Mouse (Mus musculus) forebrain, postnatal 0 days (tissue): Measurements from ENCODE around the gene Mcoln1. TPM values are rescaled to one million over a fixed set of nuclear protein-coding genes. Genes with fewer than 3 reads are reported as not detected.

ENCODE experiments used
- ATAC-seq: fragments of 200-750 bp; cut with Nextera tagmentation; 2 replicates; pipeline ENCODE4 v1.8.0; 2017; ENCODE audit warnings: mild to moderate bottlenecking, moderate library complexity
- DNase-seq: peaks from one replicate; pipeline ENCODE4 v3.0.0-alpha.2; 2015
- H3K27ac ChIP-seq: fragments of 300-500 bp; sonication (generic); 2 replicates; pipeline ENCODE4 v1.5.1; 2014; ENCODE audit warnings: low read depth, mild to moderate bottlenecking, antibody characterized with exemption, low read length, moderate library complexity, mixed read lengths
- H3K27me3 ChIP-seq: fragments of 300-500 bp; sonication (generic); 2 replicates; pipeline ENCODE4 v1.6.1; 2014; ENCODE audit warnings: mild to moderate bottlenecking, low read length, mixed read lengths; ENCODE audit not compliant: insufficient read depth
- H3K36me3 ChIP-seq: fragments of 300-500 bp; sonication (generic); 2 replicates; pipeline ENCODE4 v1.6.1; 2014; ENCODE audit warnings: mild to moderate bottlenecking, moderate library complexity; ENCODE audit not compliant: insufficient read depth
- H3K4me1 ChIP-seq: fragments of 300-500 bp; sonication (generic); 2 replicates; pipeline ENCODE4 v1.6.1; 2014; ENCODE audit warnings: antibody characterized with exemption; ENCODE audit not compliant: insufficient read depth
- H3K4me2 ChIP-seq: fragments of 300-500 bp; sonication (generic); 2 replicates; pipeline ENCODE4 v1.6.1; 2014; ENCODE audit warnings: low read depth, mild to moderate bottlenecking, moderate library complexity
- H3K4me3 ChIP-seq: fragments of 300-500 bp; sonication (generic); 2 replicates; pipeline ENCODE4 v1.5.1; 2014; ENCODE audit warnings: low read depth, low read length, mixed read lengths
- H3K9ac ChIP-seq: fragments of 300-500 bp; sonication (generic); 2 replicates; pipeline ENCODE4 v1.6.1; 2014; ENCODE audit warnings: mild to moderate bottlenecking
- H3K9me3 ChIP-seq: fragments of 300-500 bp; sonication (generic); 2 replicates; pipeline ENCODE4 v1.6.1; 2016; ENCODE audit warnings: low read length
- CTCF ChIP-seq: sonication (generic); IDR thresholded peaks from 2 replicates; pipeline ENCODE4 v1.5.1; 2016; ENCODE audit warnings: antibody characterized with exemption, control low read depth, low read depth
- WGBS: fragments of 180-500 bp; shearing (Covaris S2); extraction: QIAGEN DNeasy Blood & Tissue Kit; methylation state at CpG from one replicate; pipeline ENCODE4 v1.1.7; 2014; 5-methylcytosine and 5-hydroxymethylcytosine counted together
- polyA plus RNA-seq: library from polyadenylated mRNA; unstranded; fragments of >200 nt; fragmentation: Nextera tagmentation; extraction: Ambion mirVana; gene quantifications from 2 replicates; pipeline ENCODE4 v1.2.1, GENCODE M21; 2015
- total RNA-seq: library from RNA; depleted of rRNA; stranded (reverse); fragments of >200 nt; gene quantifications from 2 replicates; pipeline ENCODE4 v1.2.3, GENCODE M21; 2014; rRNA removed

Mcoln1 gene
- total RNA-seq (63.5 and 77.6 TPM in 2 replicates), polyA plus RNA-seq (69.8 and 80.5 TPM in 2 replicates)

DNA sequence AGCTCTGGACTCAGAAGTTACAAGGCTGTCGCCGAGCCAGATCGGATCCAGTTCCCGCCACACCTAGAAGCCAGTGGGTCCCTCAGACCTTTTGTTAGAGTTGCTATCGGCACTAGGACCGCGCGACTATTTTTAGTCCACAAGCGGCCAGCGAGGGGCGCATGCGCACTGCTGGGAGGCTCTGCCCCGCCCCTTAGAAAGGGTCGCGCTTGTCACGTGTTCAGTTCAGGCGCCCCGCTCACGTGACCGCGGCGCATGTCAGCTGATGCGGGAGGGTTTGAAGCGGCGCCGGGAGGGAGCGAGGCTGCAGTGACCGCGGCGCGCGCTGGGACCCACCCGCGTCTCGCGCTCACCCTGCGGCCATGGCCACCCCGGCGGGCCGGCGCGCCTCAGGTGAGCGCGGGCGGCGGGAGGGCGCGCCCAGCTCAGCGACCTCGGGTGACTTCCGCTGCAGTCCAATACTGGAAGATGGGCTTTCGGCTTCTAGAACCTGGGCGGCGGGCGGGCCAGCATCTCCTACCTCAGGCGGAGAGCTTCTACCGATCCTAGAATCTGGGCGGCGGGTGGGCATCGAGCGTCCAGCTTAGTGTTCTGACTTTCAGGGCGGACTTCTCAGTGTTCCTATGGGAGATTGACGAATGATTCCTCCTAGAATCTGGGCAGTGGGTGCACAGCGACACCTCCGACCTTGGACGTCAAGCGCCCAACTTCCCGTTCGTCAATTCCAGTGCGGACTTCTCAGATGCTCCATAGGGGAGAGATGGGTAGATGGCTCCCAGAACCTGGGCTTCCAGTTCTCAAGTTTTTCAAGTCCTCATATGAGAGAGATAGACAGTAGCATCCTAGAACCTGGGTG lies at the start of gene Mcoln1:
Mcoln1 (plus strand) TSS at position 223 of the 856 bp plus-strand sequence.
- Histone ChIP-seq H3K4me3 (peak within 1 kb of the TSS; percentile 97), H3K9ac (peak within 1 kb of the TSS; percentile 66), H3K27me3 (no peaks in the 10 kb centered on the region), H3K27ac (peak within 1 kb of the TSS; percentile 89), H3K4me1 (peaks cover 8% of the 10 kb centered on the region), H3K36me3 (peaks cover 23% of the 10 kb centered on the region), H3K9me3 (no peaks in the 10 kb centered on the region), H3K4me2 (peak within 1 kb of the TSS; percentile 82)
- TF ChIP-seq CTCF: peak; percentile 31
- DNase-seq: peak; percentile 99
- under 1% methylated on average over 59 of the region's 70 CpGs for WGBS
- ATAC-seq: peak; percentile 90

DNA sequence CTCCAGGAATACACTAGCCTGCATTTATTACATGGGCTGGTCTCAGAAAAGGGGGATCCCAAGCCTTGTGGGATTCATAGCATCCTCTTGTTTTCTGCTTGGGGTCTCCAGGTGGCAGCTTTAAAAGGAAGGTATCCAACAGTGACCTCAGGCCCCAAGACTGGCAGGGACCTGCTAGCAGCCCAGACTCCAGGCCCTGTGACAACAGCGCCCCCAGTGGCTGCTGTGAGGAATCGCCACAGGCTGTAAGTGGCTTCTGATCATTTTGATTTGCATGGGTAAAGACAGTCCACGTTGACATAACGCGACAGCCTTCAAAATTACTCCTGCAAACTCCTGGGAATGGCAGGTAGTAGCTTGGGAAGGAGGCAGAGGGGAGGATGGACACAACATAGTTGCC lies 49.6 kb upstream of the Mcoln1 start:
- Histone ChIP-seq H3K4me2 (no peak overlapping the region), H3K4me3 (no peak overlapping the region), H3K27me3 (no peaks in the 10 kb centered on the region), H3K9ac (no peak overlapping the region), H3K36me3 (peaks cover 91% of the 10 kb centered on the region), H3K4me1 (no peaks in the 10 kb centered on the region), H3K27ac (no peak overlapping the region), H3K9me3 (no peaks in the 10 kb centered on the region)
- WGBS: 35% methylated on average over 5 of the region's 5 CpGs
- peak; percentile 89 for TF ChIP-seq CTCF
- ATAC-seq (peak; percentile 76), DNase-seq (peak; percentile 67)

DNA sequence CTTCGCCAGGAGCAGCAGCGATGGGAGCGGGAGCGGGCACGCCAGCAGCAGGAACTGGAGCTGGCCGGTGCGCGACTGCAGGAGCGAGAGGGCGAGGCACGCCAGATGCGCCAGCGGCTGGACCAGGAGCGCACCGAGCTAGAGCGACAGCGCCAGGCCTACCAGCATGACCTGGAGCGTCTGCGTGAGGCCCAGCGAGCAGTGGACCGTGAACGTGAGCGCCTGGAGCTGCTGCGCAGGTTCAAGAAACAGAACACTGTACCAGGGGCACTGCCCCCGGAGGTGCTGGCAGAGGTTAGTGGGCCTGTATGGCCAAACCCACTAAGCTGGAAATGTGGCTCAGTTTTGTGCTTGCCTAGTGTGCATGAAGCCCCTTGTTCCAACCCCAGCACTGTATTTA lies 48.3 kb upstream of the Mcoln1 start:
- H3K4me1 ChIP-seq: no peaks in the 10 kb centered on the region
- H3K4me2 ChIP-seq: no peak overlapping the region
- TF ChIP-seq CTCF: no peak
- ATAC-seq (no peak), DNase-seq (no peak)
- no peak overlapping the region for H3K27ac ChIP-seq
- no peak overlapping the region for H3K9ac ChIP-seq
- peaks cover 91% of the 10 kb centered on the region for H3K36me3 ChIP-seq
- no peaks in the 10 kb centered on the region for H3K27me3 ChIP-seq
- WGBS: 98% methylated on average over 25 of the region's 25 CpGs
- H3K4me3 ChIP-seq: no peak overlapping the region
- no peaks in the 10 kb centered on the region for H3K9me3 ChIP-seq

DNA sequence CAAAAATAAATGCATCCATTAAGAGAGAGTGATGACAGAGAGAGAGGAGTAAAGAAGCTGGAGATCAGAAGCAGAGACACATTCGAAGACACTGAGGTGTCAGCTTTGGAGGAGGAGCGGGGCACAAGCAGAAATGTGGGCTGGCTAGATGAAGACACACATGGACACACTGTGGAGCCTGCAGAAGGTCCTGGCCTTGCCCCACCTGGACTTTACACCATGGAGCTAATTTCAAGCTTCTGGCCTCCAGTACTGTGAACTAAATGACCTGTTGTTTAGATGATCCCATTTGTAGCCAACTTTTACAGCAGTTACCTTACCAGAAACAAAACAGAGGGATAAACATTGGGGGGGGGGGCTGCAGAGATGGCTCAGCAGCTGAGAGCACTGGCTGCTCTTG lies 37.0 kb upstream of the Mcoln1 start:
- no peak overlapping the region for H3K4me2 ChIP-seq
- no peak overlapping the region for H3K9ac ChIP-seq
- no peaks in the 10 kb centered on the region for H3K9me3 ChIP-seq
- H3K4me3 ChIP-seq: no peak overlapping the region
- ATAC-seq (no peak), DNase-seq (no peak)
- H3K27me3 ChIP-seq: no peaks in the 10 kb centered on the region
- TF ChIP-seq CTCF: no peak
- WGBS: 92% methylated on average over 2 of the region's 2 CpGs
- H3K36me3 ChIP-seq: 0 out of 2 replicates have a peak, but pooled peaks cover under 1% of the 10 kb centered on the region
- no peak overlapping the region for H3K27ac ChIP-seq
- no peaks in the 10 kb centered on the region for H3K4me1 ChIP-seq

DNA sequence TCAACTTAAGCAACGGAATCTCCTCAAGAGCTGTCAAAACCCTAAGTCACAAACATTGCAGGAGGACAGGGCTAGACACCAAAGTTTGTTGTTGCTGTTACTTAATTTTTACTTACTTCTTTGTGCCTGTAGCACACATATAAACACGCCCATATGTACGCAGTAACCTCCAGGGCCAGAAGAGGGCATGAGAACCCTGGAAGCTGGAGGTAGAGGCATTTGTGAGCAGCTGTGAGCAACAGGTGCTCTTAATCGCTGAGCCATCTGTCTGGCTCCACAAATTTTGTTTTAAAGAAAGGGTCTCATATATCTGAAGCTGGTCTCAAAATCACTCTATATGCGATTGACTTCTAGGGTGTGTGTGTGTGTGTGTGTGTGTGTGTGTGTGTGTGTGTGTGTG lies 35.9 kb upstream of the Mcoln1 start:
- Histone ChIP-seq H3K4me1 (no peaks in the 10 kb centered on the region), H3K27ac (no peak overlapping the region)
- WGBS: 57% methylated on average over 5 of the region's 5 CpGs

DNA sequence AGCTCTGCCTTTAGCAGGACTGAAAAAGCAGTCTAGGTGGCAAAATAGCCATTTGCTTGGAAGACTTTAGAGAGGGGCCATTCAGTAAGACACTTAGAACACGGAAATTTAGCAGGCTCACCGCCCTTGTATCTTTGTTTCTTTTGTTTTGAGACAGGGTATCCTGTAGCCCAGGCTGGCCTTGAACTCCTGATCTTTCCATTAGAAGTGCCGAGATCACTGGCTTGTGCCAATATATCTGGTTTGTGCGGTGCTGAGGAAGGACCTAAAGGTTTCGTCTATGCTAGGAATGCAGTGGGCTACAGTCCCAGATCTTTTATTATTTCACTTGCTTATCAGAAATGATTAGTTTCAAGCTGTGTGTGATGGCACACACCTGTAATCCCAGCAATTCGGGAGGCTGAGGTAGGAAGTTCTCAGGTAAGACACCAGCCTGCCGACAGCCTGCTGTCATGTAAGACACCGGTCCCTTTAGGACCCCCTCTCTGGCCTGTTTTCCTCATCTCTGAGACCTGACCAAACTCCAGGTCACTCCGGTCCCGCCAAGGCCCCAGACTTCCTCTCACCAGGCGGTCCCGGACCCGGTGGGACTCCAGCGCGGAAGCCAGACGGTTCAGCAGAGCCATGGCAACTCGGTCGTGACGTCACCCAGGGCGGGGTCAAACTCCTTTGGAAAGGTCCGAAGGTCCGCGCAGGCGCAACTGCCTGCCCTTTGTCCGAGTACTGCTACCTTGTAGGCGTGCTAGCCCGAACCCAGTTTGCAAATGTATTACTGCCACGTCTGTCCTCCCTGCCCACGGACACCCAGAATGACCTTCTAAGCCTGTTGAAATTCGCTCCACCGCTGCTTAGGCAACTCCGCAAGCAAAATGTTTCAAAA lies 33.0 kb upstream of the Mcoln1 start, which contains the start of gene Pex11g:
Pex11g (minus strand) TSS at position 675 of the 880 bp plus-strand sequence.
- Histone ChIP-seq H3K4me1 (no peaks in the 10 kb centered on the region), H3K4me2 (peak within 1 kb of the TSS; percentile 68), H3K27ac (peak within 1 kb of the TSS; percentile 48), H3K9me3 (no peaks in the 10 kb centered on the region), H3K36me3 (no peaks in the 10 kb centered on the region), H3K27me3 (no peaks in the 10 kb centered on the region), H3K9ac (peak within 1 kb of the TSS; percentile 34), H3K4me3 (peak within 1 kb of the TSS; percentile 42)
- 9% methylated on average over 32 of the region's 32 CpGs for WGBS
- no peak for TF ChIP-seq CTCF
- peak; percentile 90 for DNase-seq
- peak; percentile 89 for ATAC-seq

More for the DNA sequence above, 35.9 kb upstream of the Mcoln1 start:
- no peaks in the 10 kb centered on the region for H3K27me3 ChIP-seq
- peak; percentile 62 for DNase-seq
- H3K4me2 ChIP-seq: no peak overlapping the region
- no peak overlapping the region for H3K9ac ChIP-seq
- H3K36me3 ChIP-seq: no peaks in the 10 kb centered on the region
- H3K9me3 ChIP-seq: no peaks in the 10 kb centered on the region
- no peak overlapping the region for H3K4me3 ChIP-seq
- ATAC-seq: peak; percentile 27; the same call in 1 of the 2 replicates
- peak; percentile 57 for TF ChIP-seq CTCF
